Mouse (Mus musculus): ENCODE measurements at regions not wholly inside any gene's neighbourhood (a gene's known extent, or its start where the extent isn't known, plus 50 kb on each side); places are given as distances from the start of the nearest gene placed in this dataset.

DNA sequence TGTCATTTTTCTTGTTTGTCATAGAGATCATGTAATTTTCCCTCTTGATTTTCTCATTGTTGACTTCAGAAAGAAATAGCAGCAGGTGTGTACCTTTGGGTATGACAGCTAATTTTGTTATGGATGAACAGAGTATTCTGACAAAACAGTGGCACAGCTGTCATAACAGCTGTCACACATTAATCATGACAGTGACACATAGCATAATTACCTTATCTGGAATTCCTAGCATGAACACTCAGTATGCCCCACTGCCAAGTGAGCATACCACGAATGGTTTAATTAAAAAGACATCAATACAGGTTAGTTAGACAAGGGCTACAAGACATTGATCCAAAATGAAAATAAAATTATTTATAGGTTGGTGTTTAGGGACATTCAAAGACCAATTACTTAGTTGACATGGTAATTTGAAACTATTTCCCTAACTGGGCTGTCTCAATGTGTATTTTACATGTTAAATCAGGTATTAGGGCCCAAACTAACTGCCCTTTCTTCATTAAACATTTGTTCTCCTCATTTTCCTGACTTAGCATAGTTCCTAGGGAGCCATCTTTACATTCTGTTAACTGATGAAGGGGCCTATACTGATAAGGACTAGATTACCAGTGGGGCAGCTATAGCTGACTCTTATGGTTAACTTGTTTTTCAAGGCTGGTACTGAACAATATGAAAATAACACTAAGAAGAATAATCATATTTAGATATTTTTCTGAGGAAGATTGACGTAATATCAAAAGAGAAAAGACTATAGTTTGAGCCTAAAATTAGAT is 52.2 kb downstream of the Aldoart1 start:
- DNase-seq (ENCODE audit: low read depth) = peak; percentile 82
- TF ChIP-seq CTCF (IDR thresholded peaks at IDR 0.05; ENCODE audit: borderline replicate concordance, extremely low read depth, insufficient read depth, insufficient read length) (no peak), POLR2A (IDR thresholded peaks at IDR 0.05; ENCODE audit: borderline replicate concordance, extremely low read depth, insufficient read depth, insufficient read length, poor library complexity, severe bottlenecking) (no peak)

DNA sequence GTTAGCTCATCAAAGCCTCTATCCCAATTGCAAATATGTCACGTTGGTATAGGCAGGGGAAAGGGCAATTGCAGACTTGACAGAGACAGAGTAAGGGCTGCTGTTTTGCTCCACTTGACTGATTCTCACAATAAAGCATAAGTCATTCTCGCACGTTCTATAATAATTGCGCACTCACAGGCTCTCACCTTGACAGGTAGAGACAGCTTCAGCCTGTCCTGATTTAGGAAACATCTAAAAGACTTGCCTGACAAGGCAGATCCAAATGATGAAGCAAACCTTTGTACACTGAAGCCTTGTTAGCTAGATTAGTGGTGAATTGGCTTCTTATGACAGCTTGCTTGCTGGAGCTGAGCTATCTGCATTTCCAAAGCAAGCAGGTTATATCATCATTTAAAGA is 52.9 kb downstream of the Aldoart1 start:
- DNase-seq (ENCODE audit: low read depth) = peak; percentile 61
- TF ChIP-seq POLR2A (IDR thresholded peaks at IDR 0.05; ENCODE audit: borderline replicate concordance, extremely low read depth, insufficient read depth, insufficient read length, poor library complexity, severe bottlenecking) (no peak), CTCF (IDR thresholded peaks at IDR 0.05; ENCODE audit: borderline replicate concordance, extremely low read depth, insufficient read depth, insufficient read length) (no peak)

DNA sequence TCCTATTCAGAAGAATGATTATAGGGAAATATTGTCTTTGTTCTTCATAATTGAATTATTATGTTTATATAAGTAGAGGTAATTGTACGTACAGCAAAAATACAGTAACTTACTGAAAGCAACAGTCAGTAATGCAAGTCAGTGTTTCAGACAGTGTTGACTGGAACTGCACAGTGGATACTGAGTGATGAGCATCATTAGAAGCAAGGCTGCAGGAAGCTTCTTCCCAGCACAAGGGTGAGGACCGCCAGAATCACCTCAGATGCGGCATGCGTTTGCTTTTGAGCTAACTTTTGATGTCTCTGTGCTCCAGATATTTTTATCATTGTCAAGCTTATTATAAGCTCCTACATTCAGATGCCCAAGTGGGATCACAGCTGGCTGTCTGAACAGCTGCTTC is 63.6 kb downstream of the Aldoart1 start:
- TF ChIP-seq CTCF (IDR thresholded peaks at IDR 0.05; ENCODE audit: borderline replicate concordance, extremely low read depth, insufficient read depth, insufficient read length) = no peak
- TF ChIP-seq POLR2A (IDR thresholded peaks at IDR 0.05; ENCODE audit: borderline replicate concordance, extremely low read depth, insufficient read depth, insufficient read length, poor library complexity, severe bottlenecking) = no peak

GRCm38 (mm10) chr4:72766896-72767295 is 85.5 kb downstream of the Aldoart1 start:
- no peak for TF ChIP-seq CTCF (IDR thresholded peaks at IDR 0.05; ENCODE audit: borderline replicate concordance, extremely low read depth, insufficient read depth, insufficient read length)
- no peak for TF ChIP-seq POLR2A (IDR thresholded peaks at IDR 0.05; ENCODE audit: borderline replicate concordance, extremely low read depth, insufficient read depth, insufficient read length, poor library complexity, severe bottlenecking)

More for the DNA sequence above, 63.6 kb downstream of the Aldoart1 start:
- DNase-seq (ENCODE audit: low read depth) = peak; percentile 50

DNA sequence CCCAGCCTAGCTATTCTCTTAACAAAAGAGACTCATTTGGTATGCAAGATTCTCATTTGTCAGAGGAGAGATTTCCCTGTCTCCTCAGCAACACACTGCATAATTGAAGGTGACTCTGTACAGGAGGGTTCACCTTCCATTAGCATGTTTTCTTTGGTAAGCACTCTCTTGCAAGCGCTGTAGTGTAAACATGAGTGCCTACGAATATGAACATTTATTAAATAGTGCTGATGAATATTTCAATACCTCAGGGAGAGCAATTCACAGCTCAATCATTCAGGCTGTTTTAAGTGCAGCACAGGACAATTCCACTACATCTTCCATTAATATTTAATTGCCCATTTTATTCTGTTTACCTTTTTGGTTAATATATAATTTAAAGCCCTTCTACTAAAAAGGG is 86.0 kb downstream of the Aldoart1 start:
- peak; percentile 81 for DNase-seq (ENCODE audit: low read depth)
- TF ChIP-seq CTCF (IDR thresholded peaks at IDR 0.05; ENCODE audit: borderline replicate concordance, extremely low read depth, insufficient read depth, insufficient read length) (no peak), POLR2A (IDR thresholded peaks at IDR 0.05; ENCODE audit: borderline replicate concordance, extremely low read depth, insufficient read depth, insufficient read length, poor library complexity, severe bottlenecking) (no peak)

More at GRCm38 (mm10) chr4:72766896-72767295, 85.5 kb downstream of the Aldoart1 start:
- DNase-seq (ENCODE audit: low read depth) = peak; percentile 84

All from brain, embryonic 14.5 days (tissue).